Mouse (Mus musculus): Measurements from ENCODE around the gene Cfd. TPM values are rescaled to one million over a fixed set of nuclear protein-coding genes. Genes with fewer than 3 reads are reported as not detected.

Gene Cfd
- total RNA-seq, 2 experiments from 2014 or later, result not detected

- intact Hi-C loops (cut with DNase I), result no loop called here
- peak; percentile 81 for DNase-seq
These were observed 26.3 kb downstream of the Cfd start, which contains the start of gene Kiss1r for GRCm38 (mm10) chr10:79916808-79917531. Gene Kiss1r (plus strand): TSS chr10:79916971.

GRCm38 (mm10) chr10:79917532-79918100 lies 27.0 kb downstream of the Cfd start:
- intact Hi-C loops (cut with DNase I), result no loop called here

DNA sequence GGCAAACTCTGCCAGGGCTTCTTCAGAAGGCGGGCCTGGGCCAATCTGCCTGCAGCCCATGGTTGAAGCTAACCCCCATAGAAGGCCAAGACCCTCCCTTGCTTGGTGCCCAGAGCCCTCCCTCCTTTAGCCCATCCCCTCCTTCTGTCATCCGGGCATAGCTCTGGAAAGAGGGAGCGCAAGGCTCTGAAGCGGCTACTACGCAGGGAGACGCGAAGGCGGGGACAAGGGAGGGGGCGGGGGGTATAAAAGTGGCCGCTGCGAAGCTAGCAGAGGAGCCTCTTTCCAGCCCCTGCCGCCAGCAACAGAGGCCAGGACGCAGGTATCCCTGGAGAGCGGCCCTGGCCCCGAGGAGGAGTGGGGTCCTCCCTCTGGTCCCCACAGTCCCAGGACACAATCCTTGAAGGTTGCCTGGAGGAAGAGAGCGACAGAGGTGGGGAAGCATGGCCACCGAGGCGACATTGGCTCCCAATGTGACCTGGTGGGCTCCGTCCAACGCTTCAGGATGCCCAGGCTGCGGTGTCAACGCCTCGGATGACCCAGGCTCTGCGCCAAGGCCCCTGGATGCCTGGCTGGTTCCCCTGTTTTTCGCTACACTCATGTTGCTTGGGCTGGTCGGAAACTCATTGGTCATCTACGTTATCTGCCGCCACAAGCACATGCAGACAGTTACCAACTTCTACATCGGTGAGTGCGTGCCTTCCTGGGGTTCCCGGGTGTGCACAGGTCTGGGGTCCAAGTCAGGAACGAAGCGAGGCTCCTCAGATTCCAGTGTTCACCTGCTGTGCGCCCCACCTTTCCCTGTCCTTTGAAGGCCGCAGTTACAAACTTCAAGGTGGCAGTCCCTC lies 27.8 kb downstream of the Cfd start:
- DNase-seq, result peak; percentile 43
- intact Hi-C loops (cut with DNase I), result no loop called here

More at GRCm38 (mm10) chr10:79917532-79918100, 27.0 kb downstream of the Cfd start:
- DNase-seq, result no peak

GRCm38 (mm10) chr10:79919251-79919849 lies 28.7 kb downstream of the Cfd start:
- DNase-seq, result no peak
- intact Hi-C loops (cut with DNase I), result no loop called here

- DNase-seq, result no peak
- intact Hi-C loops (cut with DNase I), result loop anchor here (10.0 kb wide), 1 partner anchor 85 kb away; no protein-coding TSS in a partner anchor
These were observed 29.6 kb downstream of the Cfd start for GRCm38 (mm10) chr10:79920056-79920890.

DNA sequence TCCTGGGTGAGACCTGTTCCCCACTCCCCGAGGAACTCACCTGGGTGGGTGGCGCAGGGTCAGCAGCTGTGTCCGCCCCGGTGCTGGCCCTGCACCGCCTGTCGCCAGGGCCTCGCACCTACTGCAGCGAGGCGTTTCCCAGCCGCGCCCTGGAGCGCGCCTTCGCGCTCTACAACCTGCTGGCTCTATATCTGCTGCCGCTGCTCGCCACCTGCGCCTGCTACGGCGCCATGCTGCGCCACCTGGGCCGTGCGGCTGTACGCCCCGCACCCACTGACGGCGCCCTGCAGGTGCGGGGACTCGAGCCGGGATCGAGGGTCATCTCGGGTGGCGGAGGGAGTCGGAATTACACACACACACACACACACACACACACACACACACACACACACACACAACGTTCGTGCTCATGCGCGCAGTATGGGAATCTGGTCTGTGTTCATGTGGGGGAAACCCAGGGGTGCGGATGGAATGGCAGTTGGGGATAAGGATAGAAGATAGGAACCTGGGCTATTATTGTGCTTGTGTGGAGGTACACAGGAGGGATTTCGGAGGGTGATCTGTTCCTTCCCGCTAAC lies 30.4 kb downstream of the Cfd start, which contains the start of gene R3hdm4:
Gene R3hdm4, minus strand, starts transcription at position 251 of the 578 bp plus-strand sequence.
- intact Hi-C loops (cut with DNase I), result loop anchor here (10.0 kb wide), 1 partner anchor 86 kb away; no protein-coding TSS in a partner anchor

DNA sequence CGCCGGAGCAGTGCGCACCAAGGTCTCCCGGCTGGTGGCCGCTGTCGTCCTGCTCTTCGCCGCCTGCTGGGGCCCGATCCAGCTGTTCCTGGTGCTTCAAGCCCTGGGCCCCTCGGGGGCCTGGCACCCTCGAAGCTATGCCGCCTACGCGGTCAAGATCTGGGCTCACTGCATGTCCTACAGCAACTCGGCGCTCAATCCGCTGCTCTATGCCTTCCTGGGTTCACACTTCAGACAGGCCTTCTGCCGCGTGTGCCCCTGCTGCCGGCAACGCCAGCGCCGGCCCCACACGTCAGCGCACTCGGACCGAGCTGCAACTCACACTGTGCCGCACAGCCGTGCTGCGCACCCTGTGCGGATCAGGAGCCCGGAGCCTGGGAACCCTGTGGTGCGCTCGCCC lies 30.9 kb downstream of the Cfd start:
- intact Hi-C loops (cut with DNase I), result loop anchor here (10.0 kb wide), 1 partner anchor 87 kb away; no protein-coding TSS in a partner anchor
- DNase-seq, result no peak

More for the DNA sequence above, 30.4 kb downstream of the Cfd start, which contains the start of gene R3hdm4:
- no peak for DNase-seq

DNA sequence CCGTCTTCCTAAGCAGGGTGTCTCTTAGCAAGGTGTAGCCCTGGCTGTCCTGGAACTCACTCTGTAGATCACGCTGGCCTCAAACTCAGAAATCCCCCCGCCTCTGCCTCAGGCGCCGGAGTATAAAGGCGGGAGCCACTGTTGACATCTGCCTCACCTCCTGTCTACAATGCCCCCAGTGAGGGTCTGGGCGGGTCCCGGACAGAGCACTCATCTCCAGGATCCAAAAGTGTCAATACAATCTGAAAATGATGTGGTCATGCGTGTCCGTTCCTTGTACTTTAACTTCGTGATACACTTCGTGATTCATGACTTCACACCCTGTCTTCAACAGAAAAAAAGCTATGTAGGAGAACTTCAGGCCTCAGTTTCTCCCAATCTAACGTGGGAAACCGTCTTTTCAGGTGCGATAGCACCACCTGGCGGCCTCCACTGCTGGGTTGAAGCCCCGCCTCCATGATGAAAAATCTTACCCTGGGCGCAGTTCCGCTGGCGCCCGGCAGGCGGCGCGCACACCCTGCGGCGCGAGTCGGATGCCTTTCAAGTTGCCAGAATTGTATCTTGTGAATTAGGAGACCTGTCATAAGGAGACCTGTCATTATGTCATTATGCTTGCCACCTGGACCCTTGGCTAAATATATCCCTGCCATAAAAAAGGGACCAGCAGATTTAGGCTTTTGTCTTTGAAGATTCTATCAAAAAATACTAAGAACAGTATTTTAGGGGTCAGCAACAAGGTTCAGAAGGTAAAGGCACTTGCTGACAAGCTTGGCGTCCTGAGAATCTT lies 34.5 kb downstream of the Cfd start:
- intact Hi-C loops (cut with DNase I), result loop anchor here (10.0 kb wide), 1 partner anchor 90 kb away; no protein-coding TSS in a partner anchor

GRCm38 (mm10) chr10:79925785-79926490 lies 35.3 kb downstream of the Cfd start:
- DNase-seq, result no peak

More for the DNA sequence above, 34.5 kb downstream of the Cfd start:
- DNase-seq, result peak; percentile 94

GRCm38 (mm10) chr10:79926491-79927323 lies 36.1 kb downstream of the Cfd start, which contains the start of gene Arid3a:
Gene Arid3a (plus strand): TSS chr10:79927043.
- intact Hi-C loops (cut with DNase I), result loop anchor here (10.0 kb wide), 1 partner anchor 92 kb away; no protein-coding TSS in a partner anchor

More at GRCm38 (mm10) chr10:79925785-79926490, 35.3 kb downstream of the Cfd start:
- intact Hi-C loops (cut with DNase I), result loop anchor here (10.0 kb wide), 1 partner anchor 91 kb away; no protein-coding TSS in a partner anchor

GRCm38 (mm10) chr10:79927324-79928029 lies 36.8 kb downstream of the Cfd start:
- DNase-seq, result peak; percentile 51
- intact Hi-C loops (cut with DNase I), result loop anchor here (10.0 kb wide), 1 partner anchor 93 kb away; no protein-coding TSS in a partner anchor

More at GRCm38 (mm10) chr10:79926491-79927323, 36.1 kb downstream of the Cfd start, which contains the start of gene Arid3a:
- DNase-seq, result peak; percentile 85

DNA sequence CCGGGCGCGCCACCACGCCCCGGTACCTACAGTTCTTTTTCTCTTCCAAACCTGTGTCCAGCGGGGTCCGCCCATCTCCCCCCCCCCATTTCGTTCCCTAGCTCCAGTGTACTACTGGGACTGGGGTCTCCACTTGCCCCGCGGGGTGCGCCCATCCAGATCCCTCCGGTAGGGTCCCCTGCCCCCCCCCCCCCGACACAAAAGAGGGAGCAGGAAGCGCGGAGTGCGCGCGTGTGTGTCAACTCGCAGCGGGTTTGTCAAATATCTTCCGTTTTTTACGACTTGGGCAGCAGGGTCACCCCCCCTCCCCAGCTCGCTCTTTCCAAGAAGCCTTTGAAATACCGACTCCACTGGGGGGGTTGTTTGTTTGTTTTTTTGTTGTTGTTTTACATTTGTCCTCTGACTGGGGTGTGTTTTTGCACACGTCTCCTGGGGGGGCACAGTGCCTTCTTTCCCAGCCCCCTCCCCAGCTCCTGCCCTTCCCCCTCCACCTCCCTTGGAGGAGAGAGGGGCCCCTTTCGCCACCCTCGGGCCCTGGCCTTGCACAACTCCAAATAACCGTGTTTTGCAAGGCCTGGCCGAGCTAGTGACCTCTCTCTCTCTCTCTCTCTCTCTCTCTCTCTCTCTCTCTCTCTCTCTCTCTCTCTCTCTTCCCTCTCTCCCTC lies 37.5 kb downstream of the Cfd start:
- no peak for DNase-seq
- intact Hi-C loops (cut with DNase I), result loop anchor here (10.0 kb wide), 1 partner anchor 93 kb away; no protein-coding TSS in a partner anchor

DNA sequence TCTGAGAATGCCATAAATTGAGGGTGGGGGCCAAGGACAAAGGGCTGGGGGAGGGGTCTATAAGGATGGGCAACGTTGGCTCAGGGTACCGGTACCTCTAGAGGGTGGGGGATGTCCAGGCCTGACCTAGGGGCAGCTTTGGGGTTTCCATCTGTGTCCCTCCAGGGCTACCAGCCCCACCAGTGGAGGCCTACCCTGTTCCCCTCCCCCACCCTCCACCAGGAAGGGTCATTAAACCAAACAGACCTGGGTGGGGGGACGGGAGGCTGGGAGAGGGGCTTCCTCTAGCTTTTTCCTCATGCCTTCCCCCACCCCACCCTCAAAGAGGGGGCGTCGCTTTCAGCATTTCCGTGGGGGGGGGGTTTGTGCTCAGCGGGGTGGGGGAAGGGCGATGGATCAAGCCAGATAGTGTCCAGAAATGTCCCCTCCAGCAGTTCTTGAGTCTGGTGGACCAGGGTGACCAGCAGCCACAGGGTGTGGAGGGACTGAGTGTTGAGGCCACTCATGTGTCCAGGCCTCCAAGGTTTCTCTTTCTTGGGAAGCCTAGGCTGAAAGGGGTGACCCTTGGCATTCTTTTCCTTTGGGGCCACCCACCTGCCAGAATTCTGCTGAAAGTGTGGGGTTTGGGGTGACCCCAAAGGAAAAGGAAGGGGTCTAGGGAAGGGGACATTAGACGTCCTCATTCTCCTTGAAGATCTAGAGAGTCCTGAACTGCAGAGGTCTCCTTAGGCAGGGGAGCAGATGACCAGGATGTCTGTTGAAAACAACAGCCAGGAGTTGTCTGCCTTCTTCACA lies 38.5 kb downstream of the Cfd start:
- intact Hi-C loops (cut with DNase I), result loop anchor here (10.0 kb wide), 1 partner anchor 94 kb away; no protein-coding TSS in a partner anchor
- DNase-seq, result no peak

All from left cerebral cortex, postnatal 4 days (tissue).